Mouse (Mus musculus) megakaryocyte-erythroid progenitor cell, adult 5-6 weeks (primary cell): Measurements from ENCODE around the gene Nacad. TPM values are rescaled to one million over a fixed set of nuclear protein-coding genes. Genes with fewer than 3 reads are reported as not detected.
"Not testable (repeated sequence)": the region's sequence is repeated elsewhere in the genome, so short reads cannot be mapped to it uniquely, and the experiment has no call there.

ENCODE experiments used
- ATAC-seq: replicated peaks from 2 replicates; pipeline ENCODE4 v1.8.0; 2016; ENCODE audit warnings: mild to moderate bottlenecking, inconsistent platforms; ENCODE audit not compliant: severe bottlenecking, poor library complexity, low FRiP score, low TSS enrichment
- total RNA-seq, 2 experiments: library from RNA; stranded (forward) in 1 of 2; stranded (reverse) in 1 of 2; fragments of 200-1000, 215-1000 nt in 1 of 2; fragments of >200 nt in 1 of 2; fragmentation: Nextera tagmentation in 1 of 2; gene quantifications; 2 replicates each; pipeline ENCODE4 v1.2.3; 2014 to 2017

The Nacad gene
- total RNA-seq (2014; fragmentation: Nextera tagmentation): not detected in 2 replicates
- total RNA-seq (2017): not detected in 2 replicates

GRCm38 (mm10) chr11:6605491-6606399, at the start of gene Nacad:
TSS of gene Nacad (minus strand) at chr11:6606053.
- ATAC-seq: 0 out of 2 replicates have a peak, but pooled peaks have one; percentile 19

DNA sequence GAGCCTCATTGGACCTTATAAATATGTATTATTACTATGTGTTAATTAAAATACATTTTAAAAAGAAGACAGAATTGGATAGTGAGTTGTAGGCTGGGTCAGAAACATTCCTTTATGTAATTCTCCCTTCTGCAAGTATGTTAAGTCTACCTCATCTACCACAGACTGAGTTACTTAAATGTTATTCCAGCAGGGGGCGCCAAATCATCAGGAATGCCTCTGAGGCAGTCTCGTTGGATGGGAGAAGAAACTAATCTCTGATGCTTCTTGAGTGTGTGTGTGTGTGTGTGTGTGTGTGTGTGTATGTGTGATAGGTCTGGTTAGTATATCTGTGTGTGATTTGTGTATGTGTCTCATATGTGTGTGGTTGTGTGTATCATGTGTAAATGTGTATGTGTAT, 49.0 kb upstream of the Nacad start:
- ATAC-seq: peak; percentile 64

GRCm38 (mm10) chr11:6652978-6653377, 47.1 kb upstream of the Nacad start:
- not testable (repeated sequence) for ATAC-seq

DNA sequence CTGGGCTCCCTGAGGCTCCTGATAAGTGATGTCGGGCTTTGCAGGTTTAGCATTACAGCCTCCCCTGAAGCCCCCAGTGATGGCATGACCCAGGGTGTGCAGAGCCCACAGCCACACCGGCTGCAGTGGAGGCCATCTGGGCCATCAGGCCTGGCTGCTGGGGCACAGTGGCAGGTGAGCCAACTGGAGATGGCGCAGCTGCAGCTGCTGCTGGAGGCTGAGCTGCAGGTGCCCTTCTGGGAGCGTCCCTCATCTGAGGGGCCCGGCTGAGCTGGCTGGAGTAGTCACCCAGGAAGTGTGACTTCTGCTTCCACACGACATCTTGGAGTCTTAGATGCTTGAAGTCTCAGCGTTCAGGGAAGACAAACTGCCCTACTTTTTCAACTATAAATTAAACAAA, 44.7 kb upstream of the Nacad start:
- ATAC-seq: no peak

- ATAC-seq: no peak
Observed at GRCm38 (mm10) chr11:6647831-6648724, 42.2 kb upstream of the Nacad start.

- ATAC-seq: no peak
Observed at GRCm38 (mm10) chr11:6644566-6644965, 38.7 kb upstream of the Nacad start.

DNA sequence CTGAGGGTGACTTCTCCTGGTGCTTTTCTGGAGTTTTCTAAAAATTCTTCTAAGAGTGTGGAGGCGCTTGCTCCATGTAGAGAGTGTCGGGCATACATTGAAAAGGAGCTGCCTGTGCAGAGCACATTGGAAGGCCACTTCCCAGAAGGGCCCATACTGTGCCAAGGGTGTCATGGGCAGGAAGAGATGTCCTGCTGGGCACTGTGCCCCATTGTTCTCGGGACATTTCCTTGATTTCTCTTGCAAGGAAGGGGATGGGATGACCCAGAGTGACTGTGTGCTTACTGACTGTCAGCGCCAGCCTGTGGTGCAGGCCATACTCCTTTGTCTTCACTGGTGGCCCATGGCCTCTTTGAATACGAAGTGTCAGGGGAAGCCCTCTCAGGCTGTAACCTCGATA, 33.2 kb upstream of the Nacad start:
- no peak for ATAC-seq

GRCm38 (mm10) chr11:6638537-6638936, 32.7 kb upstream of the Nacad start, which contains the start of gene Wap:
TSS of gene Wap (minus strand) at chr11:6638637.
- no peak for ATAC-seq

- no peak; the same call in 1 of the 2 replicates for ATAC-seq
Observed at GRCm38 (mm10) chr11:6636150-6636549, 30.3 kb upstream of the Nacad start.

DNA sequence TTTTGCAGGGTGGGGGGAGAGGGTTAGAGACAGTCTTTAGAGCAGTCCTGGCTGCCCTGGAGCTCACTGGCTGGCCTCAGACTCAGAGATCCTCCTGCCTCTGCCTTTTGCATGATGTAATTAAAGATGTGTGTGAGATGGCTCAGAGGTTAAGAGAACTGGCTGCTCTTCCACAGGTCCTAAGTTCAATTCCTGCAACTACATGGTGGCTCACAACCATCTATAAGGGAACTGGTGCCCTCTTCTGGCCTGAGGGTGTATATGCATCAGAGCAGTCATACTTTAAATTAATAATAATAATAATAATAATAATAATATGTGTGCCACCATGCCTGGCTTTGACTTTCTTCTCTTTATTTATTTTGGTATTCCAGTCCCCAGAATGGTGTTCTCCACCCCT, 23.8 kb upstream of the Nacad start:
- ATAC-seq: no peak

DNA sequence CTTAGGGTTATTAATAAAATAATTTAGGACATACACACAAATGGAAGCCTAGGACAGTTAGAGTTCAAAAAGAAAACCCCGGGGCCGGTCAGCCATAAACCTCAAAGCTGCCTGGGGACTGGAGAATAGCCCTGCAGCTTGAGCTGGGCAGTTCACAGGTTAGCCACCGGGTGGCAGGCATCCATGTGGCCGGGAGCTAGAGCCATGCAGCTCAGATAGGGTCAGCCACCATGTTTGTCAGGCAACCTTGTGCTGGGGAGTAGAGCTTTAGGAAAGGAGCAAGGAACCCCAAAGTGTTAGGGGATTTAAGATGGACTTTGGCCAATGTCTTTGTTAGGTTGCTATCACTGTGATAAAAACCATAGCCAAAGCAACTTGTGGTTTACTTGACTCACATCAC, 22.7 kb upstream of the Nacad start:
- peak; percentile 58 for ATAC-seq

DNA sequence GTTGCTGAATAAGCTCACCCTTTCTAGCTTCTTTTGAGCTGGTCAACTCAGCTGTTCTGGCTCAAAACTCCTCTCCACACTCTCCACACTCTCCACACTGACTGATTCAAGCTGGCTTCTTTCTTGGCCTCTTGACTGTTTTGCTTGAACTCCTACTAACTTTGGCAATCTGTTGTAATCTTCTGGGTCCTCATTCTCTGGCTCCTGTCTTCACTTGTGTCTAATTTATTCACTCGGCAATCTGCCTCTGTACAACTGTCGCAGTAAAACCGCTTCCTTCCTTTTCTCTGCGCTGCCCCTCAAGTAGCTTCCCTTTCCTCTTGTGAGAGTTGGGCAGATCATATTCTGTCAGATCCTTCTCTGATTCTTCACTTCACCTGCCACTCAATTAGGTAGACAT, 21.9 kb upstream of the Nacad start:
- ATAC-seq: no peak

- ATAC-seq: no peak
Observed at GRCm38 (mm10) chr11:6626388-6626772, 20.5 kb upstream of the Nacad start.

GRCm38 (mm10) chr11:6625478-6626387, 19.9 kb upstream of the Nacad start, which contains the start of gene Tbrg4:
TSS of gene Tbrg4 (minus strand) at chr11:6626067.
- peak; percentile 83 for ATAC-seq

DNA sequence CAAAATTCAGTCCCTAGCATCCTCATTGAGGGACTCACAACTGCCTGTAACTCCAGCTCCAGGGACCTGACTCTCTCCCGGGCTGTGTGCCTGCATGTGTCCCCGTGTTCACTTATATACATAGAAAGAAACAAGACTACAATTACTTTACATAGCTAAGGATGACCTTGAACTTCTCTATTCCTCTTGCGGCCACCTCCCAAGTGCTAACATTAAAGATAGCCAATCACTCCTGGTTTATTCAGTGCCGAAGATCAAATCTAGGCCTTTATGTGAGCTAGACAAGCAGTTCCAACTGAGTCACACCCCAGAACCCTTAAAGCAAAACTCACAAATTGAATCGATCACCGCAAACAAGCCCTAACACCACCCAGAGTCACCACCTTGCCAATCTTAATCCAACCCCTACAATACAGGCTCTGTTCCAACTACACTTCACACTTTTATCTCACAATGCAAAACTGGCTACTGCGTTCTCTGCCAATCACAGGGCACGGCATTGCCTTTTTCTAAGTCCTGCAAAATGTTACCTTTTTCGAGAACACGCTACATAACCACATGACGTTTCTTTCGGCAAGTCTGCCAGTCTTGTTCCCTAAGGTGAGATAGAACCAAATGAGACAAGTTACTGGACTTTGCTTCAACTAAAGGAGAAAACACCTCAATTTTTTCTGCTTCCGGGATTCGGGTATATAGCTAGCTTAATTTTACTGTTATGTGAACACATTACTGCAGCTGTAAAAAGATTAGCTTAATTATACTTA, 18.9 kb upstream of the Nacad start:
- peak; percentile 45 for ATAC-seq

- ATAC-seq: no peak
Observed at GRCm38 (mm10) chr11:6623704-6624103, 17.9 kb upstream of the Nacad start.

GRCm38 (mm10) chr11:6615250-6616205, 9.7 kb upstream of the Nacad start:
- ATAC-seq: peak; percentile 28
